Mouse (Mus musculus) 3134 (cell line): Measurements from ENCODE around the gene Akr1b3.
A peak's percentile ranks its signal among the peaks of the same experiment; 100 is the strongest.

ENCODE experiments used
- DNase-seq: peaks from one replicate; pipeline ENCODE4 v3.0.0-alpha.2; 2011; ENCODE audit warnings: low spot score; ENCODE audit not compliant: insufficient read length; ENCODE audit errors: extremely low read depth

The Akr1b3 gene

GRCm38 (mm10) chr6:34331379-34331778, 14.1 kb upstream of the Akr1b3 start:
- no peak for DNase-seq

GRCm38 (mm10) chr6:34322121-34322520, 4.8 kb upstream of the Akr1b3 start:
- DNase-seq = no peak

GRCm38 (mm10) chr6:34318636-34319035, 1.4 kb upstream of the Akr1b3 start:
- DNase-seq = no peak

- DNase-seq = no peak
Observed at GRCm38 (mm10) chr6:34318172-34318571, 894 bp upstream of the Akr1b3 start.

- no peak for DNase-seq
Observed at GRCm38 (mm10) chr6:34313921-34314320, 3.4 kb downstream of the Akr1b3 start.

- DNase-seq = no peak
Observed at GRCm38 (mm10) chr6:34313386-34313785, 3.9 kb downstream of the Akr1b3 start.

- DNase-seq = no peak
Observed at GRCm38 (mm10) chr6:34310023-34310595, 7.2 kb downstream of the Akr1b3 start.

- no peak for DNase-seq
Observed at GRCm38 (mm10) chr6:34309526-34309925, 7.8 kb downstream of the Akr1b3 start.

GRCm38 (mm10) chr6:34306797-34307196, 10.5 kb downstream of the Akr1b3 start:
- DNase-seq = no peak

GRCm38 (mm10) chr6:34304675-34305241, 12.5 kb downstream of the Akr1b3 start:
- no peak for DNase-seq

GRCm38 (mm10) chr6:34297055-34297454, 20.2 kb downstream of the Akr1b3 start:
- DNase-seq = no peak

- DNase-seq = no peak
Observed at GRCm38 (mm10) chr6:34295437-34295836, 21.8 kb downstream of the Akr1b3 start.

- DNase-seq = peak; percentile 21
Observed at GRCm38 (mm10) chr6:34292882-34293487, 24.3 kb downstream of the Akr1b3 start.

GRCm38 (mm10) chr6:34292196-34292881, 24.9 kb downstream of the Akr1b3 start:
- DNase-seq = no peak

- no peak for DNase-seq
Observed at GRCm38 (mm10) chr6:34290681-34291080, 26.6 kb downstream of the Akr1b3 start.

- no peak for DNase-seq
Observed at GRCm38 (mm10) chr6:34290091-34290490, 27.2 kb downstream of the Akr1b3 start.

- DNase-seq = no peak
Observed at GRCm38 (mm10) chr6:34288098-34288497, 29.2 kb downstream of the Akr1b3 start.

- DNase-seq = no peak
Observed at GRCm38 (mm10) chr6:34286841-34287240, 30.4 kb downstream of the Akr1b3 start.

- DNase-seq = no peak
Observed at GRCm38 (mm10) chr6:34278385-34278784, 38.9 kb downstream of the Akr1b3 start.

- peak; percentile 20 for DNase-seq
Observed at GRCm38 (mm10) chr6:34277665-34278064, 39.6 kb downstream of the Akr1b3 start.

- DNase-seq = peak; percentile 60
Observed at GRCm38 (mm10) chr6:34274346-34274745, 42.9 kb downstream of the Akr1b3 start.

- DNase-seq = no peak
Observed at GRCm38 (mm10) chr6:34273073-34273472, 44.2 kb downstream of the Akr1b3 start.
